Mouse (Mus musculus): ENCODE data around the gene Cemip.

DNA sequence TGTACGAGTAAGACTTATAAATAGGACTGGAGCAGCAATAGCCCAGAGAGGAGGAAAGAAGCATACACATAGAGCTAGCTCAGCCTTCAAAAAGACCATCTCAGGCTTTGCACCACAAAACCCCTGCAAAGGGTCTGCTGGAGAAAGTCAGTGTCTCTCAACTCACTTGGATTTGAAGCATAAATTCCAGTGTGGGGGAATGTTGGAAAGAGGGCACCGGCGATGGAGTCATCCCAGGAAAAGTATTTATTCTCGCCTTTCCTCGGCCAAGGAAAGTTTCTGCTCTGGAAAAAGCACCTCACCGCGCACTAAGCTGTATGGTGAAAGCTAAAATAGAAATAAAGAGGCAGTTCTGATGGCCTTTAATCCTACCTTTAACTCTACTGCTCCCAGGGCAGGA, 32.4 kb downstream of the Cemip start:
- TF ChIP-seq CTCF (IDR thresholded peaks at IDR 0.05; ENCODE audit: low read depth) (no peak), EP300 (IDR thresholded peaks at IDR 0.05; ENCODE audit: low read depth) (no peak)
